Mouse (Mus musculus): ENCODE measurements around the gene Memo1. TPM values are rescaled to one million over a fixed set of nuclear protein-coding genes. Genes with fewer than 3 reads are reported as not detected.
A peak's percentile ranks its signal among the peaks of the same experiment; 100 is the strongest.

Gene Memo1
- total RNA-seq, 1 experiment: 66.7 TPM

- DNase-seq (ENCODE audit: low read depth, low spot score): no peak
- peak overlapping the region; percentile 54 to 55 for H3K4me3 ChIP-seq (ENCODE audit: insufficient read depth in 1 of 2, low read depth in 1 of 2, low read length in 2 of 2, poor library complexity in 1 of 2, severe bottlenecking in 1 of 2)
- H3K9ac ChIP-seq (ENCODE audit: insufficient read depth, low read depth, low read length, poor library complexity, severe bottlenecking): peak overlapping the region; percentile 30; the same call in 1 of the 2 replicates
- TF ChIP-seq CHD2 (IDR thresholded peaks at IDR 0.05; ENCODE audit: low read depth, low read length): no peak
- TF ChIP-seq ZC3H11A (IDR thresholded peaks at IDR 0.05; ENCODE audit: borderline replicate concordance, low read depth, low read length): no peak
- no peak for TF ChIP-seq ZNF384 (IDR thresholded peaks at IDR 0.05; ENCODE audit: low read depth, low read length)
- TF ChIP-seq HCFC1 (IDR thresholded peaks at IDR 0.05; ENCODE audit: borderline replicate concordance, insufficient read depth, low read length): no peak
- TF ChIP-seq MAFK (IDR thresholded peaks at IDR 0.05; ENCODE audit: insufficient read depth, low read depth, low read length): no peak
- H3K4me1 ChIP-seq (ENCODE audit: control insufficient read depth in 2 of 2, insufficient read depth in 2 of 2, low read length in 2 of 2, poor library complexity in 1 of 2): no peaks in the 10 kb centered on the region
- no peaks in the 10 kb centered on the region for H3K36me3 ChIP-seq (ENCODE audit: control insufficient read depth, insufficient read depth, low read length, poor library complexity, severe bottlenecking)
- in situ Hi-C loops (cut with MboI; ENCODE audit: low sequenced_read_pairs in 2 of 2, unreplicated experiment in 2 of 2): no loop called here
- H3K27ac ChIP-seq (ENCODE audit: insufficient read depth, low read depth, low read length, poor library complexity, severe bottlenecking): no peak overlapping the region
- no peaks in the 10 kb centered on the region for H3K9me3 ChIP-seq (ENCODE audit: control insufficient read depth, insufficient read depth, low read depth, low read length)
Measured at GRCm38 (mm10) chr17:74272683-74273205, 22.6 kb downstream of the Memo1 start.

GRCm38 (mm10) chr17:74271541-74272268, 23.6 kb downstream of the Memo1 start:
- Histone ChIP-seq H3K4me1 (ENCODE audit: control insufficient read depth in 2 of 2, insufficient read depth in 2 of 2, low read length in 2 of 2, poor library complexity in 1 of 2) (no peaks in the 10 kb centered on the region), H3K9me3 (ENCODE audit: control insufficient read depth, insufficient read depth, low read depth, low read length) (no peaks in the 10 kb centered on the region), H3K4me3 (ENCODE audit: insufficient read depth in 1 of 2, low read depth in 1 of 2, low read length in 2 of 2, poor library complexity in 1 of 2, severe bottlenecking in 1 of 2) (no peak overlapping the region), H3K9ac (ENCODE audit: insufficient read depth, low read depth, low read length, poor library complexity, severe bottlenecking) (no peak overlapping the region), H3K27ac (ENCODE audit: insufficient read depth, low read depth, low read length, poor library complexity, severe bottlenecking) (no peak overlapping the region), H3K36me3 (ENCODE audit: control insufficient read depth, insufficient read depth, low read length, poor library complexity, severe bottlenecking) (no peaks in the 10 kb centered on the region)
- no peak for TF ChIP-seq MAFK (IDR thresholded peaks at IDR 0.05; ENCODE audit: insufficient read depth, low read depth, low read length)
- TF ChIP-seq ZC3H11A (IDR thresholded peaks at IDR 0.05; ENCODE audit: borderline replicate concordance, low read depth, low read length): no peak
- TF ChIP-seq HCFC1 (IDR thresholded peaks at IDR 0.05; ENCODE audit: borderline replicate concordance, insufficient read depth, low read length): no peak
- TF ChIP-seq ZNF384 (IDR thresholded peaks at IDR 0.05; ENCODE audit: low read depth, low read length): no peak
- no peak for DNase-seq (ENCODE audit: low read depth, low spot score)
- in situ Hi-C loops (cut with MboI; ENCODE audit: low sequenced_read_pairs in 2 of 2, unreplicated experiment in 2 of 2): no loop called here

GRCm38 (mm10) chr17:74270205-74270604, 25.1 kb downstream of the Memo1 start:
- Histone ChIP-seq H3K9ac (ENCODE audit: insufficient read depth, low read depth, low read length, poor library complexity, severe bottlenecking) (no peak overlapping the region), H3K36me3 (ENCODE audit: control insufficient read depth, insufficient read depth, low read length, poor library complexity, severe bottlenecking) (no peaks in the 10 kb centered on the region), H3K27ac (ENCODE audit: insufficient read depth, low read depth, low read length, poor library complexity, severe bottlenecking) (no peak overlapping the region), H3K4me1 (ENCODE audit: control insufficient read depth in 2 of 2, insufficient read depth in 2 of 2, low read length in 2 of 2, poor library complexity in 1 of 2) (peaks cover 0 to 2% of the 10 kb centered on the region in 2 experiments; a peak in 1 of 4 replicates), H3K4me3 (ENCODE audit: insufficient read depth in 1 of 2, low read depth in 1 of 2, low read length in 2 of 2, poor library complexity in 1 of 2, severe bottlenecking in 1 of 2) (no peak overlapping the region), H3K9me3 (ENCODE audit: control insufficient read depth, insufficient read depth, low read depth, low read length) (no peaks in the 10 kb centered on the region)
- no peak for TF ChIP-seq MAFK (IDR thresholded peaks at IDR 0.05; ENCODE audit: insufficient read depth, low read depth, low read length)
- no peak for TF ChIP-seq CHD2 (IDR thresholded peaks at IDR 0.05; ENCODE audit: low read depth, low read length)
- TF ChIP-seq ZC3H11A (IDR thresholded peaks at IDR 0.05; ENCODE audit: borderline replicate concordance, low read depth, low read length): no peak
- TF ChIP-seq ZNF384 (IDR thresholded peaks at IDR 0.05; ENCODE audit: low read depth, low read length): no peak
- no peak for TF ChIP-seq HCFC1 (IDR thresholded peaks at IDR 0.05; ENCODE audit: borderline replicate concordance, insufficient read depth, low read length)
- DNase-seq (ENCODE audit: low read depth, low spot score): no peak
- in situ Hi-C loops (cut with MboI; ENCODE audit: low sequenced_read_pairs in 2 of 2, unreplicated experiment in 2 of 2): no loop called here

- no peak for DNase-seq (ENCODE audit: low read depth, low spot score)
- no peak overlapping the region for H3K9ac ChIP-seq (ENCODE audit: insufficient read depth, low read depth, low read length, poor library complexity, severe bottlenecking)
- no peak overlapping the region for H3K4me3 ChIP-seq (ENCODE audit: insufficient read depth in 1 of 2, low read depth in 1 of 2, low read length in 2 of 2, poor library complexity in 1 of 2, severe bottlenecking in 1 of 2)
- no peaks in the 10 kb centered on the region for H3K9me3 ChIP-seq (ENCODE audit: control insufficient read depth, insufficient read depth, low read depth, low read length)
- in situ Hi-C loops (cut with MboI; ENCODE audit: low sequenced_read_pairs in 2 of 2, unreplicated experiment in 2 of 2): no loop called here
- H3K4me1 ChIP-seq (ENCODE audit: control insufficient read depth in 2 of 2, insufficient read depth in 2 of 2, low read length in 2 of 2, poor library complexity in 1 of 2): peaks cover 3 to 11% of the 10 kb centered on the region in 2 experiments; a peak in 1 of 4 replicates
- TF ChIP-seq ZNF384 (IDR thresholded peaks at IDR 0.05; ENCODE audit: low read depth, low read length) (no peak), ZC3H11A (IDR thresholded peaks at IDR 0.05; ENCODE audit: borderline replicate concordance, low read depth, low read length) (peak; percentile 10; the same call in 1 of the 2 replicates)
- no peak overlapping the region for H3K27ac ChIP-seq (ENCODE audit: insufficient read depth, low read depth, low read length, poor library complexity, severe bottlenecking)
- no peaks in the 10 kb centered on the region for H3K36me3 ChIP-seq (ENCODE audit: control insufficient read depth, insufficient read depth, low read length, poor library complexity, severe bottlenecking)
Measured at GRCm38 (mm10) chr17:74267415-74268180, 27.7 kb downstream of the Memo1 start.

Measured in ES-E14 (cell line).